Mouse (Mus musculus): ENCODE measurements around the gene Gm13088.
"Not testable (repeated sequence)": the region's sequence is repeated elsewhere in the genome, so short reads cannot be mapped to it uniquely, and the experiment has no call there.

The Gm13088 gene

DNA sequence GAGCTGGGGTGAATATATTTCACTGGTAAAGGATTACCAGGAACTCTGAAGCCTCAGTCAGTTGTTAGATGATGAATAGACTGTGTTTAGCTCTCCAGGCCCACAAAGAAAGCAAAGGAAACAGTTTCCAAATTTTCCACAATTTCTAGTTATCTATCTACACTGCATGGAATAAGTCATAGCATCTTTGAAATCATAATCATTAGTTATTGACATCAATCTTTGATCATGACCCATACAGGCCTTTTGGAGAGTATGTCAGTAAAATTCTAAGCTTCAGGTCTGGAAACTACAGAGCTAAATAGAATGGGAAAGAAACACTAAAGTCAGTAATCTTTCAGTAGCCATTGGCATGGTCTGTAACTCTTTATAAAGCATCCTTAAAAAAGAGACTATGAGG, at the start of gene Gm13088:
TSS of gene Gm13088 (minus strand) at position 101 of the 400 bp plus-strand sequence.
- POLR2A ChIA-PET, CTCF ChIA-PET: not testable (repeated sequence)

DNA sequence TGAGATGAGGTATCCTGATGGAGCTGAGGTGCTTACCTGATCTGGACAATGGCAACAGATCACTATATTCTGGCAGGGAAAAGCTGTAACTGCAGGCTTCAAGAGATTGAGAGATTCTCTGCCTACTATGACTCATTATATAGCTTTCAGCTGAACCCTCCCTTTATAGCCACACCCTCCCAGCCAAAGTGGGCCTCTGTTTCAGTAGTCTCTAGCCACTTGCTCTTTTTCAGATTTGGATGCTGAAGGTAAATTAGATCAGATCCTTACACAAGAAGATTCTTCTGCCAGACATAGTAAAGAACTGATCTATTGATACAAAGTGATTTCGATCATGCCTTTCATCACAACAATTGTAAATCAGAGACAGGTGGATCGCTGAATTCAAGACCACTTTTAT, 45.6 kb upstream of the Gm13088 start, which contains the start of gene Gm13089:
TSS of gene Gm13089 (minus strand) at position 101 of the 400 bp plus-strand sequence.
- CTCF ChIA-PET, result no interaction called here
- POLR2A ChIA-PET, result no interaction called here

GRCm38 (mm10) chr4:143618101-143618500, 38.9 kb downstream of the Gm13088 start:
- POLR2A ChIA-PET, CTCF ChIA-PET: not testable (repeated sequence)

DNA sequence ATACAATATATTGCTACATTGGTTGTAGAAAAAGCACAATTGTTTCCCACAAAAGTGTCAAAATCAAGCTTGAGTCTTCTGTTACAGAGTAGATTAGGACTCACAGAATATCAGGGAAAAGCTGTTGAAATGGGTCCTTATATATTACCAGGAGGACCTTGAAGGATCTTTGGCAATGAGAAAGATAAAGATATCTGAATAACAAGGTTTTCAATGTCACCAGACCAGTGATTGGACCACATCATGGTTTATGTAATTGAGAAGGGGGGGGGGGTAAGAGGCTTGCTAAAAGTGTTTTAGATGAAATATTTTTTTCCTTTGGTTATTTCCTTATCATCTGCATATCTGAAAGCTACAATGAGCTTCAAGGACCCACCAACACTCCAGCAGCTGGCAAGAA, 42.3 kb downstream of the Gm13088 start, which contains the start of gene Gm13083:
TSS of gene Gm13083 (plus strand) at position 301 of the 400 bp plus-strand sequence.
- CTCF ChIA-PET, POLR2A ChIA-PET: not testable (repeated sequence)

DNA sequence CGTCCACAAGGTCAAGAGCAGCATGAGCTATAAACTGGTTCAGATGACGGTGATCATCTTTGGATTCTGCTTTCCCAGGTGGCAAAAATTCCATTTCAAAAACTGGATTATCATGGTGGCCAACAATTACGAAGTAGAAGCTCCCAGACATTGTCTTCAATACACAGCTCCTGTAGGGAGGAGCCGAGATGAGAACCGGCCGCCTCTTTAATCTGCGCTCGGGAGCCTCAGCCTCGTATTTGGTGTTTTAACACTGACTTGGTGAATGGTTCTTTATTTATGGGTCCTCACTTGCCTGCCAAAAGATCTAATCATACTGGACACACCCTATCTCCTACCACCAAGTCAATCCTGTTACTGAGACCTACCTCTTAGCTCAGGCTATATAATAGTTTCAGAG, 45.1 kb downstream of the Gm13088 start:
- CTCF ChIA-PET, POLR2A ChIA-PET: not testable (repeated sequence)
